Mouse (Mus musculus): ENCODE data around the gene Pdzd11. TPM values are rescaled to one million over a fixed set of nuclear protein-coding genes. Genes with fewer than 3 reads are reported as not detected.
A peak's percentile ranks its signal among the peaks of the same experiment; 100 is the strongest.

Pdzd11 gene
- 10 to 100 TPM; 53.6 to 73.1 TPM for polyA plus RNA-seq (2017; shearing (Covaris generic))

DNA sequence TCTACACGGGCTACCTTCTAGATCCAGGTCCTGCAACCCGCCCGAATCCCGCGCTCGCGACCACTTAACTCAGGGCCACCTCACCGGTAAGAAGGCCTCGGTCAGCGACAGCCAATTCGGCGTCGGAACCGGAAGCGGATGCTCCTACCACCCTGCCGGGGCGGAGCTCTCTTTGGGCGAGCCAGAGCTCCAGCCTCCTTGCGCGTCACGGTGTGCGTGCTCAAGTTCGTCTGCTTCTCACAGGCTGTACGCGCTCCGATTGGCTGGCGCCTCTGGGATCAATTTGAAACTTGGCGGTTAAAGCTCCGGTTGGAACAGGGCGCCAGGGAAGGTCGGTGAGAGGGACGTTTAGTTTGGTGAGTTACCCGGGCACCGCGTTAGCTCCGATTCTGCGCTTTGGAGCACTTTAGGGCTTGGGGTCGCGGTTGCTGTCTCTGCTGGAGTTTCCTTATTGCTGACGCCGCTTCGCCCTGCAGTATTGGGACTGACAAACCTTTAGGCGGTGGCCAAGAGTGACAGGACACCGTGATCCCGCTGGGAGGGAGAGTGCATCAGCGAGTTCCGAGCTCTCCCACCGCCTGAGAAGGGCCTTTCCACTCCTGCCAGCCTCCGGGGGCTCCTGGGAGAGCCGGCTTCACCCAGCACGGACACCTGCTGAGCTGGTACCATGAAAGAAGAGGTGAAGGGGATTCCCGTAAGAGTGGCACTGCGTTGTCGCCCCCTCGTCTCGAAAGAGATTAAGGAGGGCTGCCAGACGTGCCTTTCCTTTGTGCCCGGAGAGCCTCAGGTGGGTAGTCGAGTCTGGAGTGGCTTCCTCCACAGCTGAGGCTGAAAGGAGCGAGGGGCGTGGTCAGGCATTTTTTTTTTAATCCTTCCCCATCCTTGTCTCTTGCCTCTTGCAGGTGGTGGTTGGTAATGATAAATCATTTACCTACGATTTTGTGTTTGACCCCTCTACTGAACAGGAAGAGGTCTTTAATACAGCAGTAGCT lies at the start of gene Pdzd11:
Pdzd11 (minus strand) TSS at position 767 of the 992 bp plus-strand sequence.
- ATAC-seq, result peak; percentile 99

DNA sequence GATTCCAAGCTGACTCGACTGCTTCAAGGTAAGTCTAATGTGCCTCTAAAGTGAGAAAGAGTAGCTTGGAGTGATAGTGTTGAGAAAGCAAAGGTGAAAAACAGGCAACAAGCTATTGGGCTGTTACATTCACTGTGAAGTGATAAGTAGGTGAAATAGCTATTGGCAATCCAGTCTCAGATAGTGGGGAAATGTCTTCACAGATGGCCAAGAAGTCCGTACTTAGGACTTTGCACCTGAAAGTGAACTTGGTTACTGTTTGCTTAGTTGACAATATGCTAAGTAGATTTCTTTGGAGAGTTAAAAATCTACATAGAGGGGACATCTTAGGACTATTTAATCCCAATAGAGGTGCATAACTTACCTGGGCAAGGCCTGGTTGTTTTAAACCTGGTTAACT lies 38.5 kb upstream of the Pdzd11 start:
- no peak for ATAC-seq

DNA sequence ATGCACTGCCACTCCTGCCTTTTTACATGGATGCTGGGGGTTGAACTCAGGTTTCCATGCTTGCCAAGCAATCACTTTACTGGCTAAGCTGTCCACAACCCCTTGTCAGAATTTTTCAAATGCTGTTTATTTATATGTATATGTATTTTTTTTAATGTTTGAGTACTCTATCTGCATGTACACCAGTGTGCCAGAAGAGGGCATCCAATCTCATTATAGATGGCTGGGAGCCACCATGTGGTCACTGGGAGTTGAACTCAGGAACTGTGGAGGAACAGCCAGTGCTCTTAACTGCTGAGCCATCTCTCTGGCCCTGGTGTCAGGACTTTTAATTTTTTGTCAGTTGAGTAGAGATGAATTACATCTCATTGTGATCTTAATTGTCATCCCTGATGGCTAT lies 26.5 kb upstream of the Pdzd11 start:
- ATAC-seq, result no peak

DNA sequence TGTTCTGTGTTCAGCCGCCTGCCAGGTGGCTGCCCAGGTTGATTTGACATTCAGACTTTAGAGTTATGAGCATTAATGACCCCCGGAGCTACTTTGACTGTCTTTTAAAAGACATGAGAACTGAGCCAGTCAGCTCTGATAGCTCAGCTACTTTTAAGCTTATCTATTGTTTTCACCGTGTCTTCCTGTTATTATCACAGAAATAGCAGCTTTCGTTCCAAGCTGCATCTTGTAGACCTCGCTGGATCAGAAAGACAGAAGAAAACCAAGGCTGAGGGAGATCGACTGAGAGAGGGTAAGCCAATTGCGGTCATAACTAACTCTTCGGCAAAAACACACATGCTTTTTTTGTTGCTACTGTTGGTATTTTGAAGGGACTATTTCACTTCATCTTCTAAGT lies 12.1 kb upstream of the Pdzd11 start:
- ATAC-seq, result no peak

DNA sequence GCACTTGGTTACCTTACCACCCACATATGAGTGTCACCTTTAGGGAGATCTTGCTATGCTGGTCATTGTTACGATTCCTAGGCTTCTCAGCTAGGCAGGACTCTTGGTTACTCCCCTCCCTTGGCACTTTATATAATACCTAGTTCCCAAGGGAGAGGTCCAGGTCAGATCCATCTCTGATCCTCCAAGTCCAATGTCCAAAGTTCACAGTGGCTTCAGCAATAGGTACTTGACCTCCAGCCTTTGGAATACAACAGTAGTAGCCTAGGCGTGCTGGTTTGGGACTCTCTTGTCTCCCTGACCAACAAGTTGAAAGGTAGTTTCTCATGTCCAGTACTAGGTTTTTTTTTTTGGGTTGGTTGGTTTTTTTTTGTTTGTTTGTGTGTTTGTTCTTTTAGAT lies 2.7 kb upstream of the Pdzd11 start:
- ATAC-seq, result no peak

DNA sequence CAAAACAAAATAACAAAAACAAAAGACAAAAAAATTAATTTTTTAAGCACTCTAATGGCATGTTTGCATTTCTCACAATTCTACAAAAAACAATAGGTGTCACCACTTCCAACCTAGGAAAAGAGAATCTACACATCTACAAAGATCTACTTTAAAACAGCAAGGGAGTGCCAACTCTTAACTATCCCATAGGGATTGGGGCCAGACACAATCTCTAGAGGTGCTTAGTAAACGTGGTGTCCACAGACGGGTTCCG lies 894 bp downstream of the Pdzd11 start, which contains the start of gene Kif4:
Kif4 (plus strand) TSS at position 192 of the 256 bp plus-strand sequence.
- no peak for ATAC-seq

DNA sequence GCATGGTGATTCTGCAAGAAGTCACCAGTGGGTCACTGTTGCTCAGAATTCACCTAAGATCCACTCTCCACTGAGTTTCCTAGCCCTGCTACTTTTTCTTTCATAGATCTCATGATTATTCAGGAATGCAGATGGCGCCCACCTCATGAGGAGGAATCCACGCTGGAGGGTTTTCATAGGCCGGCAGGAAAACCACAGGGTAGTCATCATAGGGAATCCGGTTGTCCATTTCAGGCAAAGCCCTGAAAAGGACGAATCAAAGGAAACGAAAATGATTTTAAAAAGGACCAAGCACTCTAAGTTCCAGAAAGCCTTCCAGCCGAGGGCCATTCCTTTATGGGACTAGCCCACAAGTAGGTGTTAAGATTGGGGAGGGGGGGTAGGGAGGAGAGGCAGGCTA lies 1.2 kb downstream of the Pdzd11 start:
- ATAC-seq, result no peak

DNA sequence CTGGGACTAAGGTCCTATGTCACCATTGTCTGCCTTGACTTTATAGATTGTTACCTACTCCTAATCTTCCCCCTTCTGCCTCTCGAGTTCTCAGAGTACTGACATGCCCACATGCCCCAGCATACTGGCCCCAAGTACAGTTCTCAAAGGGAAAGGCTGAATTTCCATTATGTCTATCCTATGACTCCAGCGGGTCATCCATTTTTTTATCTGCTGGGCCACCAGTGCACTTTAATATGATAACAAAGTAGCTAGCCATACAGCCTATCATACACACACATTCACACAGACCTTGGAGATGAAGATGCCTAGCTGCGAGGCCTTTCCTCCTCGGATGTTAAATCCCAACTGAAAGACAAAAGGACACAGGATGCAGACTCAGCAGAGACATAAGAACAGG lies 2.1 kb downstream of the Pdzd11 start:
- no peak for ATAC-seq

DNA sequence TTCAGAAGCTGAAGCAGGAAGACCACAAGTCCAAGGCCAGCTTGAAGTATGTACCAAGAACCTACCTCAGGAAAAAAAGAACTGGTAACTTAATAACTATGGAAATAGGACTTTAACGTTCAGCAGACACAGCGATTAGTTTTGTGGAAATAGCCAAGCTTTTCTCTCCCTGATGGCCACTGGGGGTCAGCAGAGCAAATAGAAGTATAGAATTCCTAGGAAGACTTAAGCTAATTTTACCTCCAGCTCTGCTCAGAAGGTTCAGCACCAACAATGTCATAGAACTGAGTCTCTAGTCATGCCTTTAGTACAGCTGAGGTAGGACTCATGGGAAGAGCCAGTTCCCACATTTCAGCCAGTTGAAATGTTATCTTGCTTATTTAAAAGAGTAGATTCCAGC lies 5.0 kb downstream of the Pdzd11 start:
- ATAC-seq, result no peak

DNA sequence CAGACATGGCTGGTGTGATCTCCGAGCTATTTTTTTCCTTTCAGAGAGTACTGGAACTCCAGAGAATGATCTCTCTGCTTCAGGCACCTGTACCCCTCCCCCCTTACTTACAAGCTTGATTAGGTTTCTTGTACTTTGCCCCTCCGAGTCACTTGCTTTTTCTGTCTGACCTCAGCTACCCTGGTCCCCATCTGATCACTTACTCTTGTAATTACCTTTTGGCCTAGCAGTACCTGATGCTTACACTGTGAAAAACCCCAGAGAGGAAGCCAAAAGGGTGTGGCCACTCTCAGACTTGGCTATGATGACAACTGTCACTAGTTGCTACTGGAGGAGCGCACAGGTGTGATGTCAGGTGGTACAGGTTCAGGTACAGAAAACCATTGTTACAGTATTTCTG lies 7.9 kb downstream of the Pdzd11 start:
- ATAC-seq, result no peak

DNA sequence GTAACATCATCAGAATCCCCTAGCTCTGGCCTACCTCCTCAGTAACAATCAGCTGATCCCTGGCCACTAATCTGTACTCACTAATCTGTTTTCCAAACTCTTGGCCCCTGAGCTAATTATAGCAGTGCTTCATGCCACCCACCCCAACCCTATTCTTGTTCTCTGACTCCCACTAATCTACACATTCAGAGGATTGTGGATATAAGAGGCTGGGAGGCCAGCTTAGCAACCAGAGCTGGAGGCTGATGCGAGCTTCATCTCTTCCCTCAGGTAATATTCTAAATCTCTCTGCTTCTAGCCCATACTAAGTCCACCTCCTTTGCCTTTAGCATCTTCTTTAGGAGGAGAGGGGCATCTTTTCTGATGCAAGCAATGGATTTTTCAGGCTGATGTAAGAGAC lies 21.1 kb downstream of the Pdzd11 start, which contains the start of gene Arr3:
Arr3 (plus strand) TSS at position 184 of the 400 bp plus-strand sequence.
- no peak for ATAC-seq

DNA sequence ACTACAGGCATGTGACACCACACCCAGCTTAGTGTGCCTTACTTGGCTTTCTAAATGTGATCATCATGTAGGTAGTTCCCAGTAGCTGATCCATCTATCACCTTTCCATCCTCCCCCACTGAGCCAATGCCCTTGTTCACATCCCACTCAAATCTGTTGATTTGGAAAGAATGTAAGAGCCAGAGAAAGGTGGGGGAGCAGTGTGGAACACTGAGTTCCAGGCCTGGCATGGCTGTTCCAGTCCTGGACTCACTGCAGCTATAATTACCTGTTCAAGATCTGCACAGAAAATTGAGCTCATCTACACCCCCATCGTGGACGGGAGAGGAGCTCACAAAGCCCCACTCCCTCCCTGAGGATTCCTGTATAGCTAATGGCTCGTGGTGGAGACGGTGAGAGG lies 26.6 kb downstream of the Pdzd11 start:
- no peak for ATAC-seq

DNA sequence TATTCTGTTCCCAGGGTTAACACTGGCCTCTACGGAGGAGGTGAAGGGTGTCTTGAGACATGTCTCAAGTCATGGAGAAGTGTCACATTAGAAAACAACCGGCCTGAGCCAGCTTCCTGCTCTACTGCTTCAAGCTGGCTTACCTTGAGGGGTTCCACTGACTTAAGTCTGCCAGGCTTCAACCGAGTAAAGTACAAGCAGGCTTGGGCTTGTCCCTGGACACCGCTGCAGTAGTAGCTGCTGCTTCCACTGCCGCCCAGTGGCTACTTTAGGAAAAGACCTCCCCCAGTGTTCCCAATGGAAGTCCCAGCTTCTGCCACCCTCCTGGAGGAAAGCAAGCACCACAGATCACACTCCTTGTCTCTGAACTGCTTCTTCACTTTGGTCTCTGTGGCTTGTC lies 28.9 kb downstream of the Pdzd11 start:
- no peak for ATAC-seq

DNA sequence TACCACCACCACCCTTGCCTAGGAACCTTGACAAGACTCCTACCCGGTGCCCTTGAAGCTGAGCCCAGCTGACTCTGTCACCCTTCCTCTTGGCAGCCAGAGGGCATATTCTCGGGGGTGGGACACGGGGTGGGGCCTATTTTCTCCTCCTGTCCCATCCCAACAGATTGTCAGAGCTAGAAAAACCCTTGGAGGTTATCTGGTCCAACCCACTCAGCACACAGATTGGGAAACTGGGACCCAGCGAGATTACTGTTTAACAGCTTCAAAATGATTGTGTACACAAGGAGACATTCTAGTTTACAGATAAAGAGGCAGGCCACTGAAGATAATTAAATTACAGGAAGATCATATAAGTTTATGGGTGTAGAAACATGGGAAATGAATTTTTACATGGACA lies 31.6 kb downstream of the Pdzd11 start, which contains the start of gene P2ry4:
P2ry4 (minus strand) TSS at position 79 of the 400 bp plus-strand sequence.
- ATAC-seq, result no peak

Other genes starting within 250 kb of the Pdzd11 start
- not detected for gene Otud6a, start 197.6 kb downstream of the Pdzd11 start, polyA plus RNA-seq (2017; shearing (Covaris generic))
- gene Awat2, start 183.9 kb downstream of the Pdzd11 start, polyA plus RNA-seq (2017; shearing (Covaris generic)), result under 1 TPM in 1 of 2 experiments, not detected in 1; 0.90 TPM
- 100 to 1,000 TPM in 1 of 2 experiments, 10 to 100 TPM in 1; 94.8 to 103 TPM for gene Igbp1, start 132.3 kb downstream of the Pdzd11 start, polyA plus RNA-seq (2017; shearing (Covaris generic))
- not detected for gene Dgat2l6, start 101.7 kb downstream of the Pdzd11 start, polyA plus RNA-seq (2017; shearing (Covaris generic))
- gene Awat1, start 54.3 kb downstream of the Pdzd11 start, polyA plus RNA-seq (2017; shearing (Covaris generic)), result not detected
- gene P2ry4, start 31.7 kb downstream of the Pdzd11 start, polyA plus RNA-seq (2017; shearing (Covaris generic)), result not detected
- not detected for gene Arr3, start 21.1 kb downstream of the Pdzd11 start, polyA plus RNA-seq (2017; shearing (Covaris generic))
- gene Kif4, start 831 bp downstream of the Pdzd11 start, polyA plus RNA-seq (2017; shearing (Covaris generic)), result 1 to 10 TPM; 5.2 to 7.3 TPM
- gene Gdpd2, start 103.3 kb upstream of the Pdzd11 start, polyA plus RNA-seq (2017; shearing (Covaris generic)), result not detected
- 1 to 10 TPM; 1.9 to 2.3 TPM for gene Dlg3, start 141.2 kb upstream of the Pdzd11 start, polyA plus RNA-seq (2017; shearing (Covaris generic))

Measured in activated CD4-positive, CD25-positive, alpha-beta regulatory T cell, adult 4 months (primary cell).